Mouse (Mus musculus): ENCODE data around the gene Asic2.

The Asic2 gene

DNA sequence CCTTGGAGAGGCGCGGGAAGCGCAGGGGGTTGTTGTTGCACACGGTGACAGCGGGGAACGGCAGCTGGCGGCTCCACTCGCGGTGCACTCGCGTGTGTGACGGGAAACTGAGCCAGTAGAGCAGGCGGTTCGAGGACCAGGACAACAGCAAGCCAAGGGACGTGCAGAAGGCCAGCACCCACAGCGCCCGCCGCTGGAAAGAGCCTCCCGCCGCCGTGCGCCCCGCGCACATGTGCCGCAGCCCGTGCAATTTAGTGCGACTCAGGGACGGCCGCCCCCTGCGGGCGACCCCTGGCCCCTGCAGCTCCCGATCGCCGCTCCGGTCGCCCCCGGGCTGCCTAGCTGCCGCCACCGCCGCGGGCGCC is 816.3 kb downstream of the Asic2 start:
- H3K36me3 ChIP-seq (ENCODE audit: insufficient read depth, low read length): no peaks in the 10 kb centered on the region
- TF ChIP-seq NANOG (IDR thresholded peaks at IDR 0.05; ENCODE audit: borderline replicate concordance, low read length): no peak
- TF ChIP-seq POU5F1 (IDR thresholded peaks at IDR 0.05; ENCODE audit: borderline replicate concordance, low read length): no peak
- no peak for TF ChIP-seq CTCF (conservative IDR thresholded peaks at IDR 0.05; ENCODE audit: low read length)
- peak overlapping the region; percentile 83 for H3K4me3 ChIP-seq (replicated peaks; ENCODE audit: low read length)
- no peaks in the 10 kb centered on the region for H3K9me3 ChIP-seq (ENCODE audit: low read length)
- peaks cover 80% of the 10 kb centered on the region for H3K27me3 ChIP-seq (ENCODE audit: insufficient read depth, low read length)
- peaks cover 17% of the 10 kb centered on the region for H3K4me1 ChIP-seq (replicated peaks; ENCODE audit: low read depth, low read length)

GRCm38 (mm10) chr11:81151286-81152020 is 816.8 kb downstream of the Asic2 start:
- Histone ChIP-seq H3K4me3 (replicated peaks; ENCODE audit: low read length) (peak overlapping the region; percentile 83), H3K27me3 (ENCODE audit: insufficient read depth, low read length) (peaks cover 80% of the 10 kb centered on the region), H3K36me3 (ENCODE audit: insufficient read depth, low read length) (no peaks in the 10 kb centered on the region), H3K9me3 (ENCODE audit: low read length) (no peaks in the 10 kb centered on the region), H3K4me1 (replicated peaks; ENCODE audit: low read depth, low read length) (peaks cover 17% of the 10 kb centered on the region)
- TF ChIP-seq CTCF (conservative IDR thresholded peaks at IDR 0.05; ENCODE audit: low read length): no peak
- TF ChIP-seq NANOG (IDR thresholded peaks at IDR 0.05; ENCODE audit: borderline replicate concordance, low read length): no peak
- no peak for TF ChIP-seq POU5F1 (IDR thresholded peaks at IDR 0.05; ENCODE audit: borderline replicate concordance, low read length)

GRCm38 (mm10) chr11:81150621-81151020 is 817.6 kb downstream of the Asic2 start:
- no peak for TF ChIP-seq NANOG (IDR thresholded peaks at IDR 0.05; ENCODE audit: borderline replicate concordance, low read length)
- H3K27me3 ChIP-seq (ENCODE audit: insufficient read depth, low read length): peaks cover 73% of the 10 kb centered on the region
- H3K4me3 ChIP-seq (replicated peaks; ENCODE audit: low read length): no peak overlapping the region
- H3K36me3 ChIP-seq (ENCODE audit: insufficient read depth, low read length): no peaks in the 10 kb centered on the region
- no peaks in the 10 kb centered on the region for H3K9me3 ChIP-seq (ENCODE audit: low read length)
- peaks cover 17% of the 10 kb centered on the region for H3K4me1 ChIP-seq (replicated peaks; ENCODE audit: low read depth, low read length)

- TF ChIP-seq NANOG (IDR thresholded peaks at IDR 0.05; ENCODE audit: borderline replicate concordance, low read length) (no peak), POU5F1 (IDR thresholded peaks at IDR 0.05; ENCODE audit: borderline replicate concordance, low read length) (no peak), CTCF (conservative IDR thresholded peaks at IDR 0.05; ENCODE audit: low read length) (no peak)
- H3K36me3 ChIP-seq (ENCODE audit: insufficient read depth, low read length): no peaks in the 10 kb centered on the region
- H3K27me3 ChIP-seq (ENCODE audit: insufficient read depth, low read length): peaks cover 54% of the 10 kb centered on the region
- peaks cover 13% of the 10 kb centered on the region for H3K4me1 ChIP-seq (replicated peaks; ENCODE audit: low read depth, low read length)
- H3K4me3 ChIP-seq (replicated peaks; ENCODE audit: low read length): no peak overlapping the region
- H3K9me3 ChIP-seq (ENCODE audit: low read length): no peaks in the 10 kb centered on the region
Observed at GRCm38 (mm10) chr11:81148423-81148822, 819.8 kb downstream of the Asic2 start.

- TF ChIP-seq CTCF (conservative IDR thresholded peaks at IDR 0.05; ENCODE audit: low read length) (no peak), POU5F1 (IDR thresholded peaks at IDR 0.05; ENCODE audit: borderline replicate concordance, low read length) (no peak), NANOG (IDR thresholded peaks at IDR 0.05; ENCODE audit: borderline replicate concordance, low read length) (no peak)
Observed at GRCm38 (mm10) chr11:81146574-81147157, 821.6 kb downstream of the Asic2 start.

GRCm38 (mm10) chr11:81135141-81135540 is 833.1 kb downstream of the Asic2 start:
- H3K27me3 ChIP-seq (ENCODE audit: insufficient read depth, low read length): no peaks in the 10 kb centered on the region
- no peaks in the 10 kb centered on the region for H3K36me3 ChIP-seq (ENCODE audit: insufficient read depth, low read length)
- H3K4me3 ChIP-seq (replicated peaks; ENCODE audit: low read length): no peak overlapping the region
- peaks cover 64% of the 10 kb centered on the region for H3K4me1 ChIP-seq (replicated peaks; ENCODE audit: low read depth, low read length)
- peaks cover 8% of the 10 kb centered on the region; the same call in 1 of the 2 replicates for H3K9me3 ChIP-seq (ENCODE audit: low read length)
- TF ChIP-seq CTCF (conservative IDR thresholded peaks at IDR 0.05; ENCODE audit: low read length): no peak
- TF ChIP-seq NANOG (IDR thresholded peaks at IDR 0.05; ENCODE audit: borderline replicate concordance, low read length): no peak
- no peak for TF ChIP-seq POU5F1 (IDR thresholded peaks at IDR 0.05; ENCODE audit: borderline replicate concordance, low read length)

More at GRCm38 (mm10) chr11:81146574-81147157, 821.6 kb downstream of the Asic2 start:
- peaks cover 10% of the 10 kb centered on the region for H3K4me1 ChIP-seq (replicated peaks; ENCODE audit: low read depth, low read length)
- H3K4me3 ChIP-seq (replicated peaks; ENCODE audit: low read length): no peak overlapping the region
- H3K36me3 ChIP-seq (ENCODE audit: insufficient read depth, low read length): no peaks in the 10 kb centered on the region
- peaks cover 39% of the 10 kb centered on the region for H3K27me3 ChIP-seq (ENCODE audit: insufficient read depth, low read length)
- no peaks in the 10 kb centered on the region for H3K9me3 ChIP-seq (ENCODE audit: low read length)

DNA sequence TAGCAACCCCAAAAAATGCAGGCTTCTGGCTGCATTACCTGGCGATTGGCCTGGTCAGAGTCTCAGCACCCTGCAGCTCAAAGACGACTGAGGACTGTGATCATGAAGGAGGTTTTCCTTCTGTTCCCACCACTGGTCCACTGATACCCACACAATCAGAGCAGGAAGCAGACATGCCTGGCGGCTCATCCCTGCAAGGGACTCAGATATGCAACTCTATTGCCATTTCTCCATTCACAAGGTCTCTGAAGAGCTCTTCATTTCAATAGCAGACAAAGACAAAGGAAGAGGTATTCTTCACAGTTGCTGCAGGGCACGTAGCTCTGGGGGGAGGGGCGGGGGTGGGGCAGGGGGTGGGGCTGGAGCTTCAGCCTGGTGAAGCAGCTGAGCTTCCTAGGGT is 834.3 kb downstream of the Asic2 start:
- Histone ChIP-seq H3K4me1 (replicated peaks; ENCODE audit: low read depth, low read length) (peaks cover 75% of the 10 kb centered on the region), H3K27me3 (ENCODE audit: insufficient read depth, low read length) (no peaks in the 10 kb centered on the region), H3K4me3 (replicated peaks; ENCODE audit: low read length) (no peak overlapping the region), H3K9me3 (ENCODE audit: low read length) (peaks cover 8% of the 10 kb centered on the region; the same call in 1 of the 2 replicates), H3K36me3 (ENCODE audit: insufficient read depth, low read length) (no peaks in the 10 kb centered on the region)
- TF ChIP-seq NANOG (IDR thresholded peaks at IDR 0.05; ENCODE audit: borderline replicate concordance, low read length) (no peak), POU5F1 (IDR thresholded peaks at IDR 0.05; ENCODE audit: borderline replicate concordance, low read length) (no peak), CTCF (conservative IDR thresholded peaks at IDR 0.05; ENCODE audit: low read length) (no peak)

GRCm38 (mm10) chr11:81132669-81133068 is 835.6 kb downstream of the Asic2 start:
- no peaks in the 10 kb centered on the region for H3K27me3 ChIP-seq (ENCODE audit: insufficient read depth, low read length)
- H3K36me3 ChIP-seq (ENCODE audit: insufficient read depth, low read length): no peaks in the 10 kb centered on the region
- H3K4me3 ChIP-seq (replicated peaks; ENCODE audit: low read length): no peak overlapping the region
- TF ChIP-seq CTCF (conservative IDR thresholded peaks at IDR 0.05; ENCODE audit: low read length) (no peak), NANOG (IDR thresholded peaks at IDR 0.05; ENCODE audit: borderline replicate concordance, low read length) (no peak), POU5F1 (IDR thresholded peaks at IDR 0.05; ENCODE audit: borderline replicate concordance, low read length) (no peak)
- peaks cover 85% of the 10 kb centered on the region for H3K4me1 ChIP-seq (replicated peaks; ENCODE audit: low read depth, low read length)
- peaks cover 8% of the 10 kb centered on the region; the same call in 1 of the 2 replicates for H3K9me3 ChIP-seq (ENCODE audit: low read length)

Measured in E14TG2a.4 (cell line).